Mouse (Mus musculus) heart, adult 2 months (tissue): ENCODE measurements around the gene Sfxn1.

ENCODE experiments used
- CTCF ChIP-seq: fragments of 200-600 bp; IDR thresholded peaks from 2 replicates; pipeline ENCODE4 v1.8.1; 2022; ENCODE audit warnings: antibody characterized with exemption, mild to moderate bottlenecking, moderate library complexity
- EP300 ChIP-seq: fragments of 200-500 bp; IDR thresholded peaks from 2 replicates; pipeline ENCODE4 v1.6.1; 2011; ENCODE audit warnings: low read depth, low read length, control low read depth; ENCODE audit not compliant: insufficient read depth
- POLR2A ChIP-seq: fragments of 200-500 bp; IDR thresholded peaks from 2 replicates; pipeline ENCODE4 v1.6.1; 2011; ENCODE audit warnings: mild to moderate bottlenecking, low read depth, low read length, control low read depth; ENCODE audit not compliant: insufficient read depth

- TF ChIP-seq CTCF (no peak), POLR2A (no peak), EP300 (no peak)
Observed at GRCm38 (mm10) chr13:54071011-54071410, 658 bp upstream of the Sfxn1 start.
